Mouse (Mus musculus): ENCODE data around the gene Pml.

Pml gene

DNA sequence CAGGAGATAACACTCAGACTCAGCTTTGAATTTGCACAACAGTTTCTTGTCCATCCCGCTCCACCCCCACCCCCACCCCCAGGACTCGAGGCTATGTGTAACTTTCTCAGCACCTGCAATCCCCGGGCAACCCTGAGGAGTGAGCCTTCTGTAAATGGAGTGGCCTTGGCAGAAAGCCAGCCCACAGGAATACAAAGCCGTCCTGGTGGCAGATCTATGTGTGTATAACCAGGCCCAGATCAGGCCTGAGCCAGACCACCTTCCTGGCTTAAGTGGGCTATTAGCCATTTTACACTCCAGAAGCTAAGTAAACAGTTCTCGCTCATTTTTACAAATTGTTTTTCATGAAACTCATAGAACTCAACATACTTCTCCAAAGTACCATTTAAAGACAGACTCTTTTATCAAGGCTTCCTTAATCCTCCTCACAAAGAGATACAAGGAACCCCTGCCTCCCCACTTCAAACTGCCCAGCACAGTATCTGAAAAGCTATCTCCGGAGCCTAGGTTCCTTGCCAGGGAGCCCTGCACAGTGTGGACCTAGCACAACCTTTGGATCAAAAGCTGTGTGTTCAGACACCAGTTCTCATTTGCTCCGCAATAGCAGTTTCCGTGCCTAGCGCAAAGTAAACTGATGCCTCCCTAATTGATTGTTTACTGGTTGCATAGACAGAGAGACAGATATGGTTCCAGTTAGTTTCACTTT, 7.7 kb downstream of the Pml start:
- in situ Hi-C loops (cut with MboI, MseI) = loop anchor here (5.0 kb wide), 1 partner anchor 40 kb away; no protein-coding TSS in a partner anchor

DNA sequence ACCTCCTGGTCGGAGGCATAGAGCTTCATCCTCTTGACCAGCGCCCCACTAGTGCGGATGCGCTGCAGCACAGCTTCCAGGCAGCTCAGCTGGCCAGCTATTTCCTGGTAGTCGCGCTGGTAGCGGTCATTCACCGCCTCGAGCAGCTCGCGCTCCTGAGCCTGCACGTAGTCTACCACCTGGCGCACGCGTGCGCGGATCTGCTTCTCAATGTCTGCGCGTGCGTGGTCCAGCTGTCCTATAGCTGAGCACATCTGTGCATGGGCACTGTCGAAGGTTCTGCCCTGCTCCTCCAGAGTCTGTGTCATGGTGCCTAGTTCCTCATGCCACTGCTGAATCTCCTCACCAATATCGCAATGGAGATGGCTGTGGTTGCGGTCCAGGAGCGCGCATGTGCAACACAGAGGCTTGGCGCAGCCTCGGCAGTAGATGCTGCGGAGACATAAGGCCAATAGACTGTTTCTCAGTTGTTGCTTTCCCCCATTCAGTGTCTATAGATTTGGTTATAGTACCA, 15.0 kb downstream of the Pml start:
- in situ Hi-C loops (cut with MboI, MseI) = no loop called here

DNA sequence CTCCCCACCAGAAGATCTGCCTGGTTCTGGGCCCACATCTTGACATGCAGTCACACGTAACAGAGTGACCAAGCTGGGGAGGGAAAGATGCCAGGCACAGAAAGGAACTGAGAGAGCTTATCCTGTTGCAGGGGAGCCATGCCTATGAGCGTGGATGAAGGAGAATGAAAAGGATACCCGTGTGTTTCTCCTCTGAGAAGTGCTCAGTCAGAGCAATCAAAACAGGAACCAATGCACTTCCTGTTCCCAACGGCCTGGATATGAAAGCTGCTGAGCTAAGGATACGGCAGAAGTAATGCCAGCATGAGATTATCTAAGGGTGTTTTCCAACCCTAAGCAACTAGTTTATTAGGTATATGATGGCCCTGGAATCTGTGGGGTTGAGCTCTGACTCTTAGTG, 17.2 kb downstream of the Pml start:
- in situ Hi-C loops (cut with MboI, MseI) = no loop called here

DNA sequence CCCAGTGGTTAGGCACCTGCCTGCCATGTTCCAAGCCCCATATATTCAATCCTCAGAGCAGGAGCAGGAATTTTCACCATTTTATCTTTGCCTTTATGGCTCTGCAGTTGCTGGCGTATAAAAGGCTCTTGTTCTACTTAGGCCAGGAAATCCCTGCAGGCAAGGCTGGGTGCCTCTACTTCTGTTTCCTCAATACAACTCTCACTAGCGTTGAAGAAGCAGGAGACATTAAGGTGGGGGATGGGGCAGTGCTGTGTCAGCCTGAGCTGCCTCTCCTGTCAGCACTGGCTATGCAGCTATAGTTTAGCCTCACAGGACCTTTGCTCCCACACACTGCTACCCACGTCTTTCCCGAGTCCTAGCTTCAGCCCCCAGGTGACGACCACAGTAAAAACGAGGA, 17.8 kb downstream of the Pml start:
- in situ Hi-C loops (cut with MboI, MseI) = no loop called here

DNA sequence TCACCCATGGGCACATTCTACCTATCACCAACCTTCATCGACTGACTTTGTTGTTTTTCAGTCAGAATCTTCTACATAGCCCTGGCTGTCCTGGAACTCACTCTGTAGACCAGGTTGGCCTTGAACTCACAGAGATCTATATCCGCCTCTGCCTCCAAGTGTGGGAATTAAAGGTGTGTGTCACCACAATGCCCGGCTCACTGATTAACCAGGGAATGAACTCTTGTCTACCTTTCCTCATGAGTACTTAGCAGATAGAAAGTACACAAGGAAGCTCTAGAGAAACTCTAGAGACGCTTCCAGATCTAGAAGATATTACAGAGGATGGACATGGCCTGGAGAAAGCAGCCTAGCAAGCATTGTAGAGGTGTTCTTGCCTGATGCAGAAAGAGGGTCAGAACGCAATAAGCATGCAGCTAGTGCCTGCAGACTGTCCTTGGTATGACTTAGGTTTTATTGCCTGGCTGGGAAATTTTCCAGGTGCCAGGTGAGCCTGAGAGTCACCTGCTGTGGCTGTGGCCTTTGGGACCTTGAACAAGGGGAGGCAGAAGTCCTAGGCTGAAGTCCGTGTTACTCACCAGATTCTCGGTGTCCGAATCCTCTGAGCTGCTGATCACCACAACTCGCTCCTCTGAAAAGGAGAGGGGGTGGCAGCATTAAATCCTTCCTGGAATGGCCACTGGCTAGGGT, 20.7 kb downstream of the Pml start:
- in situ Hi-C loops (cut with MboI, MseI) = no loop called here

DNA sequence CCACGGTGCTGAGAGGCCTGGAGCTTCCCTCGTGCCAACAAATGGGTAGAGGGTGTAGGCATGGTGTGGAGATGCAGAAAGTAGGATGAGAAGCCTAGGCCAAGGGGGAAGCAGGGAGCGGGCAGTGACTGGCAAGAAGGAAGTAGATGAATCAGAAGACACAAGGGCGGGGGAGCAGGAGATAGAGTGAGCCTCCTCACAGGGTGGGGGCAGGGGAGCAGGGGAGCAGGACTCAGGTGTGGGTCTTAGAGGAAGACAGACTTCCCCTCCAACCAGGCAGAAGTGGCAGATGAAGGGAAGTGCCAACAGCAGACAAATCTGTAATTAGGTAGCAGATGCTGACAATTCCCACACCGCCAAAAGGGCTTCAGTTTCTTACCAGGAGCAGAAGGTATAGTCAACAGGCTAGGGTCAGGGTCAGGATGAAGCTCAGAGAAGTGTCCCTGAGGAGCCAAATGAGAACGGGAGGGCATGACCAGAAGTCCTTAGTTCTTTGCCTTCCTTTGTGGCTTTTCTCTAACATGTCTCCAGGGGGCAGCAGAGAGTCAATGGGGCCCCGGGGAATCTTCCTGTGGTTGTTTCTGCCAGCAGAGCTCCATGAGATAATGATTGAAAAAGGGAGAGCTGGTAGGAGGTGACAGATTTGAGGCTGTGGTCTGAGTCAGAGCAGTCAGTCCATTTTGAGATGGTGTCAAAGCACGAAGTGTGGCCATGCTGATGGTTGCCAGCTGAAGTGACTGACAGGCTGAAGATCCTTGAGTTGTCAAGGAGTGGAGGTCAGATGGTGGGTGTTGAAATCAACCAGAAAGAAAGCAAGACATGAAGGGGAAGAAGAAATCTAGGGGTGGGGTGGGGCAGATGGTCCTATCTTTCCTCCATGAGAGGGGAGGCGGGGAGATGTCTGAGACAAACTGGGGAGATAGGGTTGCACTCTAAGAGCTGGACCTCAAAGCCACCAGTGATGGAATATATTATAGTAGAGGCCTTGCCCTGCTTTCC, 23.4 kb downstream of the Pml start:
- in situ Hi-C loops (cut with MboI, MseI) = no loop called here

DNA sequence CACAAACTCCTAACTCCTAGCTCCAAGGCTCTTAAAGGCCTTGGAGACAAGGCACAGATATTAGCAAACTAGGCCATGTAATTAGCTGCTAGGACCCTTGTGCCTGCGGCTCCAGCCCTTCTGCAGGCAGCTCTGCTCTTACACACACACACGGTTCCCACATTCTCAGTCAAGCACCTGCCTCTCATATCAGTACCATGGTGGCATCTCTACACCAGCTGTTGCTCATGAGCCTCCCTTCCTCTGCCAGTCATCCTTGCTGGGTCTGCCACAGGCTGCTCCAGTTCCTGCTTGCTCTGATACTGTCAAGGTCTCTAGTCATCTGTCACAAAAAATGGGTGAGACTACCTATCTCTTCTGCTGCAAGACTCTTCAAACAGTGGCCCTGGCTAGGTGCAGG, 25.2 kb downstream of the Pml start:
- in situ Hi-C loops (cut with MboI, MseI) = no loop called here

DNA sequence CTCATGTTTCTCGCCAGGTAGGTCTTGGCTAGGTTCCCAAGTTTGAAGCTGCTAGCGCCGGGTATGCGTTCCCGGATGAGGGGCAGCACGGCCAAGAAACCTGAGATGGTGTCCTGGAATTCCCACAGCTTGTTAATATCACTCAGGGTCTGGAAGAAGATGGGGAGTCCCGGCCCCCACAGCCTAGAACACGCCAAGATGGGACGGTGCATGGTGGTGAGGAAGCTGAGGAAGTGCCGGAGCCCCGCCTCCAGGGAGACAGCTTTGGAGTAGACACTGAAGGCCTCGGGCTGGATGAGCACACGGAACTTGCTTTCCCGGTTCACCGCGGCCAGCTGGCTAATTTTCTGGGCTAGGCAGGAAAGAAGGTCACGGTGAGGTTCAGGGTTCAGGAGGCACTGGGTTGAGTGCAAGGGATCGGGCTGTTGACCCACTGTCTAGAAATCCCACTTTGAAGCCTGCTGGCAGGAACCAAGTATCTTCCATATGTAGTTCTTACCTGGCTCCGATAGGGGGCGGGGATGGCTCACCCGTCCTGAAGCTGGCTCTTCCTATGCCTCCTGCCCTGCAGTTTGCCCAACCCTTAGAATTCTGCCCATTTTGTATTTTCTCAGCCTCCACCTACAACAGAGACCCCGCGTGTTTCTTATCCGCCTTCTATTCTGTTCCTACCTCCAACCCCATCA, 29.2 kb downstream of the Pml start:
- in situ Hi-C loops (cut with MboI, MseI) = no loop called here

DNA sequence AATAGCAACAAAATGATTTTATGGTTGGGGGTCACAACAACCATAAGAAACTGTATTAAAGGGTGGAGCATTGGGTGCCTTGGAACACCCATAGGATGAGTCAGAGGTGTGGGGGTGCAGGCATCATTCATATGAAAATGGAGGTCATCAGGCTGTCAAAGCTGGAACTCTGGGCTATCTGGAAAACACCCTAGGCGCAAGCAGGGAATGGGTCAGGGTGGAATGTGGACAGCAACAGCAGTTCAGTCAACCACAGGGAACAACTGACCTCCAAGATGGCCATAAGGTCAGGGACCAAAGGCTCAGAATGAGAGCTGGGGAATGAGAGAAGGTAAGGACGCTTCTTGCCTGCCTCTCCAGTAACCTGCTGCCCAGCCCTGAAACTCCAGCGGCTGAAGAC, 31.0 kb downstream of the Pml start:
- in situ Hi-C loops (cut with MboI, MseI) = no loop called here

DNA sequence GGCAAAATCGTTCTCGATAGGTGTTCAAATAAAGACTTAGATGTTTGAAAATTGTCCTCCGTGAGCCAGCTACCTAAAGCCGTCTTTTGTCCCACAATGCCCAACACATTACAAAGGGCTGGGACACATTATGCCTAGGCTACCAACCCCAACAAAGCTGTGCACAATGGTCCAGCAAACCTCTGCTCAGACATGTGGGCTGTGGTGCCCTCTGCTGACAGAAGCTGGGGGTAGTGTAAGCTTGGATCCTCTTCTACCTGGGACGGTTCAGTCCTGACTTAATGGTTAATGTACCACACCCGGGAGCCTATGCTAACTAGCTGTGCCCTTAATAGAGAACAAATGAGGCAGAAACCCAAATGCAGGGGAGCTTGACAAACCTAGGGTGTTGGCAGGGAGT, 33.2 kb downstream of the Pml start:
- in situ Hi-C loops (cut with MboI, MseI) = no loop called here

DNA sequence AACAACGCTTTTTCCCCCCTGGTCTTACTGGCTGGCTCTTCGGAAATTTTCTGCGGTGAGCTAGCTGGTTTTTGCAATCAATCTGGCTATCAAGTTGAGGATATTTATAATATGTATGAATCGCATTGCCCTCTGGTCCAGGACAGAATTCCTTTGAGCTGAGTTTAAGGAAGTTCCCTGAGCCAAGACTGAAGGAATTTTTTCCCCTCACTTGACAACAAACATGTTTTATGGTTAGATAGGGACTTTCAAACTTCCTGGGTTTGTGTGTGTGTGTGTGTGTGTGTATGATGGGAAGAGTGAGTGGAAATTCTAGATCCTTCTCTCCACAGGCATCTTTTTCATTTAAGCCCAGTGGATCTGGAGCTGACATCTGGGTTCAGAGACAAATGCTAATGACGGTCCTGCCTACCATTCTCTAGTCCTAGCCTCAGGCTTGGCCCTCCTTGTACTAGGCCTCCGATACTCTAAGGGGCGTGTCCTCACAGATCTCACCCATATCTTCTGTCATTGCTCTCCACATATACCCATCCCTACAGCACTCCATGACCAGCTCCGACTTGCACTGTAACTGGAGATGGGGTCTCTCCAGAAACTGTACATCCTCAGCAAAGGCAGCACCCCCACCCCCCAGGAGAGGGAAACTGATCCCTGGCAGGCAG, 34.9 kb downstream of the Pml start:
- in situ Hi-C loops (cut with MboI, MseI) = no loop called here

DNA sequence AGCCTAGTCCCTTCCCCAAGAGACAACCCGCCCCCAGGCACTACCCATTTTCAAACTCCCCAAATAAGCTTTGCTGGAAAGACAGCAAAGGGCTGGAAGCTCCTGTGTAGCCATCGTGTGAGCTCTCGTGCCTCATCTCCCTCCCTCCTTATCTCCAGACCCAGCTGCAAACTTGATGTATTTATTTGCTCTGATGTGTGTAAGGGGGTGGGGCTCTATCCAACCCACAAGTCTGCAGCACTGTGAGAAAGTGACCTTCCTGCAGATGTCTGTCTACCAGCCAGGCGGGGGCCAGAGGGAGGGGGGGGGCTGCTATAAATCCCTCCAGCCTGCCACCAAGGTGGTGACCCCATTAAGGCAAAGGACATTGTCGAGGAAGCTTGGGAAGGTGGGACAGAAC, 35.7 kb downstream of the Pml start:
- in situ Hi-C loops (cut with MboI, MseI) = no loop called here

DNA sequence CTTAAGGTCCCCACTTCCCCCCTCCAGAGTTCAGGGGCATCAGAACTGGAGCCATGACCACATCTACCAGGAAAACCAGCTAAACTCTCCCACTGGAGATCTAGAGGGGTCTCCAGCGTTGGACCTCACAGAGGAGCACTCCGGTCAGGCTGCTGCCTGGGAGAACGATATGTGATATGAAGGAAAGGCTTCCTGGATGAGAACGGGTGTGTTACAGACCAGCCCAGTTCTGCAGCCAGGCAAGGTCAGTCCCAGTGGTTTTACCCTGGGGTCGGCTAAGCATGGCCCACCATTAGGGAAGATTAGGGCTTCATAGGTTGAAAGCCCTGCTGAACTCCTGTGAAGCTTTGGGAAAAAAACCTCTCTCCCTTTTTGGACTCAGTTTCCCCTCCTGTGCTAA, 36.2 kb downstream of the Pml start:
- in situ Hi-C loops (cut with MboI, MseI) = no loop called here

DNA sequence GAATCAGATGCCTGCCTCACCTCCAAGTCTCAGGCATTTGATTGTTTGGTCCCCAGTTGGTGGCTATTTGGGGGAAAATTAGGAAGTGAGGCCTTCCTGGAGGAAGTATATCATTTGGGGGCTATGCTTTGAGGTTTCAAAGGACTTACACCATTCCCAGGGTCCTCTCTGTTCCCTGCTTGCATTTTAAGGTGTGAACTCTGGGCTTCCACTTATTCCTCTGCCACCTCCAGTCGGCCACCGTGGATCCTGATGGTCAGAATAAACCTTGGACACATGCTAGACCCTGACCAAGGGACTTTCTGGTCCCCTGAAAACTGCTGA, 39.3 kb downstream of the Pml start:
- in situ Hi-C loops (cut with MboI, MseI) = no loop called here

DNA sequence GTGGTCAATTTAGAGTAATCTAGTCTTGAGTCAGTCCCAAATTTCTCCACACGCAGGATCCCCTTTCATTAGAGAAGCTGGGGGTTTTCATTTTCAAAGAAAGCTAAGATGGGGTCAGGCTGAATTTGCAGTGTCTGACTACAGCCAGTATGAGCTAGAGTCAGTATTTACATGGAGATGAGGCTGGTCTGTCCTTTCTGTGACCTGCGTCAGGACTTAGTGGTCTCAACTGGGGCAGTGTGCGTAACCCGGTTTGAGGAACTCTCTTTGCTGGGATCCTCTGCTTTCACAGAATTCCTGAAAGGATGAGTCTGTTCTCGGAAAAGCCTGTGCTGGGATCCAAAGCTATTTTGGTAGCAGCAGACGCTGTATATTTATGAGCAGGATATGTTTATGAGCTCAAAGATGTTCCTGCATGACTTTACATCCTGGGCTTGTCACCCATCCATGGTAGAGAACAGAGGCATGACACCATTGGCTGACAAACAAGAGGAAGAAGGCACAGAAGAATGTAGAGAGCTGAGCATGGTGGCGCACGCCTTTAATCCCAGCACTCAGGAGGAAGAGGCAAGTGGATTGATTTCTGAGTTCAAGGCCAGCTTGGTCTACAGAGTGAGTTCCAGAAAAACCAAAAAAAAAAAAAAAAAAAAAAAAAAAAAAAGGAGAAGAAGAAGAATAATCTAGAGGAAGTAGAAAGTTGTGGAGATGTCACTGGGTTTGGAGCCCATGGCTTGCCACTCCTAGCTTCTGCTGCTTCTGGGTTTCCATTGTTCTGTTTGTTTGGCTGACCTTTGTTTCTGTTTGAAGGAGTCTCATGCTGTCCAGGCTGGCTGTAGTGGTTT, 39.9 kb downstream of the Pml start:
- in situ Hi-C loops (cut with MboI, MseI) = no loop called here

DNA sequence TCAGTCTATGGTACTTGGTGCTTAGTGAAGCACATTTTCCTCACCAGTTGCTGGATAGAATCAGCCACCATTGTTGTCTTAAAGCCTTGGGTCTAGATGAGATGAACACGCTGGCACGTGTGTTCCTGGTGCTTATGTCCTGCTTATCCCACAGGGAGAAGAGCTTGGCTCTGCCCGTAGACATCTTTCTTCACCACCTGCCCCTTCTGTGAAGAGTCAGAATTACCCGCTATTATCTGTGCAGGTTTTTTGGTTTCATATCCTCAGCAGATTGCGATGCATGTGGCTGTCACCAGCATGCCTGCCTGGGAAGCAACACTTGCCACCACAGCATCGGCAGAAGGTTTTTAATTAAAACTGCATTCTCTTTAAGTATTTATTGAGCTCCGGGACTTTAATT, 43.6 kb downstream of the Pml start:
- in situ Hi-C loops (cut with MboI, MseI) = no loop called here

DNA sequence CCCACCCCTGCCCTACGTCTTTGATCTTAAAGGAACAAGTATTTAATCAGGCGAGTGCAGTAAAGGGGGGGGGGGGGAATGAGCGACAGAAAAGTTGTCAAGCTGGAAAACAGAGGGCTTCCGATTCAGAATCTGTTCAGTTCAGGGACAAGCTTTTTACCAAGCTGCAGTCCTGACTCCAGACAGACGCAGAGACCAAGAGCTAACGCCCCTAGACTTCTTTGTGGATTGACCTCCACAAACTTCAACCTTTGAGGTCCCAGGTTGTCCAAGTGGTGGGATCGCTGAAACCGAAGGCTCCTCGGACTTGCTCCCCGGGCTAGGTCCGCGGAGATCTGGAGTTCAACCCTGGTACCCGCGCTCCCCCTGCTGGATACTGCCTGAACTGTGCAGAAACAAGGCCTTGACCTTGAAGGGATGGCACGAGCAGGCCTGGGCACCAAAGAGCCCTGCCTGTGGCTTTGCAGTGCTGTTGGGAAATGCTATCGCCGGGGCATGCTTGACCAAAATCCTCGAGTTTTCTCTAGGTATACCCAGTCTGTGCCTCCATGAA, 45.1 kb downstream of the Pml start:
- in situ Hi-C loops (cut with MboI, MseI) = loop anchor here (5.0 kb wide), 1 partner anchor 167 kb away; no protein-coding TSS in a partner anchor

DNA sequence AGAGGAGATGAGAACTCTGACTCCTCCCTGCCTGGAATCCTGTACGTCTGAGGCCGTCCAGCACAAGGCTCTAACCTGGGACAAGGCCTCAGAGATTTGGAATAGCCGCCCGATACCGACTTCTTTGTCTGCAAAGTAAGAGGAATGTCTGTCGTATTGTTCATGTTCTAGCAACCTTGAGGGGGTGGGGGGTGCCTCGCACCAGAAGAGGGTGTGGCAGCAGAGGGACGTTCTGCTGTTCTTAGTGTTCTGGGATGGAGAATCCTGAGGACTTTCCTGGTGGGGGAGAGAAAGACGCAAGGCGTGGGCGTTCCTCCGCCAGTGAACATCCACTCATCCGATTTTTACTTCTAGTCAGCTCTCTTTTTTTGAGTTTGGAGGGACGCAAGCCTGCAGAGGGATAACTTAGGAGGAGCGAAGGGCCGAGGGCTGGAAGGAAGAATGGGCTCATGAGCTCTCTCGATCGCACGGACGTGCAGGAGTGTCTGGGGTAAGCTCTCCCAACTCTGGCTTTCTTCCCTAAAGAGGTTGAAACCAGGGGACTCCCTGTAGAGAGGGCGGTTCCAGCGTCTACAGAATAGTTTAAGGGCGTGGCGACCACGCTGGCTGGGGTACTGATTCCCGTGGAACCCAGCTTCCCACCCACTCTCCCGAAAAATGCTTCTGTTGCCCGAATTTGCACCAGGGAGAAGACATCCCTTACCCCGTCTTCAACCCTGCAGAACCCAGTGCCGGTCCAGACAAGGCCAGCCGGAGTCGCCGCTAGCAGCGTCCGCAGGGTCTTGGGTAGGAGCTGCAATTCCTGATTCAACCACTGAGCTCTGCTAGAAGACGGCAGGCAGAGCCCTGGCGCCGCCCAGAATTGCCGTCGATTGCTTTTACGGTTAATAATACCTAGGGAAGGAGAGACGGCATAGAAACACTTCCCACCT, 45.8 kb downstream of the Pml start, which contains the start of the genes Islr and Islr2:
TSS of gene Islr (minus strand) at position 791 of the 932 bp plus-strand sequence.
TSS of gene Islr2 (minus strand) at position 804 of the 932 bp plus-strand sequence.
- in situ Hi-C loops (cut with MboI, MseI) = loop anchor here (5.0 kb wide), 1 partner anchor 166 kb away; no protein-coding TSS in a partner anchor
